ENCODE assay signal across 16 mouse cellular contexts in genomic region chr9:43358591-43359323, GRCm38 (mm10). TPM values are rescaled to one million over a fixed set of nuclear protein-coding genes. Genes with fewer than 3 reads are reported as not detected.
DNase-seq lines count a peak whose midpoint lies in the region; ATAC-seq and TF ChIP-seq lines count a peak whose summit lies in the region.
"Had no signal": no experiment of that assay in that cellular context is flagged by ENCODE, and none has a peak within 500 bp of the region (broad histone marks: within the 10 kb centered on the region; RNA-seq: fewer than 3 reads in every experiment).

No protein-coding gene starts in this region.

- no peak overlapping the region for H3K9ac ChIP-seq in forebrain, postnatal 0 days
- H3K9ac ChIP-seq in forebrain, embryonic 14.5 days (ENCODE audit: low read length): no peak overlapping the region
- no peak overlapping the region for H3K9ac ChIP-seq in neural tube, embryonic 11.5 days (ENCODE audit: low read length)
- H3K9ac ChIP-seq in kidney, embryonic 15.5 days: no peak overlapping the region
- H3K9ac ChIP-seq: embryonic facial prominence, embryonic 15.5 days; heart, embryonic 15.5 days; intestine, embryonic 15.5 days; neural tube, embryonic 12.5 days had no signal

- H3K36me3 ChIP-seq in forebrain, postnatal 0 days (ENCODE audit: insufficient read depth): no peaks in the 10 kb centered on the region
- H3K36me3 ChIP-seq in forebrain, embryonic 14.5 days (ENCODE audit: control insufficient read depth, insufficient read depth, low read length): no peaks in the 10 kb centered on the region
- no peaks in the 10 kb centered on the region for H3K36me3 ChIP-seq in neural tube, embryonic 11.5 days (ENCODE audit: control insufficient read depth, insufficient read depth, low read length)
- no peaks in the 10 kb centered on the region for H3K36me3 ChIP-seq in kidney, embryonic 15.5 days
- H3K36me3 ChIP-seq: embryonic facial prominence, embryonic 15.5 days; heart, embryonic 15.5 days; intestine, embryonic 15.5 days; neural tube, embryonic 12.5 days had no signal

- peaks cover 4% of the 10 kb centered on the region; the same call in 1 of the 2 replicates for H3K4me1 ChIP-seq in forebrain, postnatal 0 days (ENCODE audit: insufficient read depth)
- H3K4me1 ChIP-seq in forebrain, embryonic 14.5 days (ENCODE audit: control insufficient read depth, insufficient read depth, low read length): peaks cover 7% of the 10 kb centered on the region; the same call in 1 of the 2 replicates
- no peaks in the 10 kb centered on the region for H3K4me1 ChIP-seq in neural tube, embryonic 11.5 days (ENCODE audit: control insufficient read depth, insufficient read depth, low read length)
- H3K4me1 ChIP-seq in kidney, embryonic 15.5 days: peaks cover 22% of the 10 kb centered on the region
- H3K4me1 ChIP-seq: heart, embryonic 15.5 days; intestine, embryonic 15.5 days had no signal

- peak; percentile 32; the same call in 1 of the 2 replicates for ATAC-seq in forebrain, postnatal 0 days
- ATAC-seq in forebrain, embryonic 14.5 days: no peak
- no peak for ATAC-seq in neural tube, embryonic 11.5 days (ENCODE audit: insufficient read depth, low FRiP score, low TSS enrichment)
- ATAC-seq in kidney, embryonic 15.5 days (replicated peaks; ENCODE audit: low FRiP score): peak; percentile 52; the same call in 1 of the 2 replicates
- no peak for ATAC-seq in activated CD4-positive, CD25-positive, alpha-beta regulatory T cell, adult 4 months
- ATAC-seq: intestine, embryonic 15.5 days had no signal

- DNase-seq in forebrain, postnatal 0 days: no peak
- no peak for DNase-seq in forebrain, embryonic 14.5 days (ENCODE audit: low spot score)
- peak; percentile 21 for DNase-seq in neural tube, embryonic 11.5 days (ENCODE audit: low spot score)
- no peak for DNase-seq in neural tube, embryonic 10.5 days (ENCODE audit: extremely low spot score, low spot score)
- no peak for DNase-seq in lung, postnatal 25 days (ENCODE audit: low spot score)
- no peak for DNase-seq in cerebellum, postnatal 25 days
- DNase-seq: cerebellum, adult 11-12 months; right cerebral cortex, adult 18-20 months; thymus, adult 18-20 months had no signal

- 24% methylated on average over 15 of the region's 15 CpGs for WGBS in forebrain, postnatal 0 days
- 13% methylated on average over 15 of the region's 15 CpGs for WGBS in forebrain, embryonic 14.5 days
- 26% methylated on average over 15 of the region's 15 CpGs for WGBS in neural tube, embryonic 11.5 days
- WGBS in kidney, embryonic 15.5 days: 31% methylated on average over 15 of the region's 15 CpGs

- TF ChIP-seq CTCF in forebrain, postnatal 0 days (IDR thresholded peaks at IDR 0.05; ENCODE audit: low read depth): no peak

- H3K9me3 ChIP-seq in forebrain, postnatal 0 days (ENCODE audit: low read length): no peaks in the 10 kb centered on the region
- H3K9me3 ChIP-seq in forebrain, embryonic 14.5 days (replicated peaks; ENCODE audit: control insufficient read depth, low read length): no peaks in the 10 kb centered on the region
- no peaks in the 10 kb centered on the region for H3K9me3 ChIP-seq in neural tube, embryonic 11.5 days (ENCODE audit: control insufficient read depth, low read length)
- no peaks in the 10 kb centered on the region for H3K9me3 ChIP-seq in kidney, embryonic 15.5 days (replicated peaks)
- H3K9me3 ChIP-seq: embryonic facial prominence, embryonic 15.5 days; heart, embryonic 15.5 days; intestine, embryonic 15.5 days; neural tube, embryonic 12.5 days had no signal

- H3K4me2 ChIP-seq in forebrain, postnatal 0 days (ENCODE audit: low read depth): no peak overlapping the region
- no peak overlapping the region for H3K4me2 ChIP-seq in forebrain, embryonic 14.5 days (ENCODE audit: low read length)
- H3K4me2 ChIP-seq in neural tube, embryonic 11.5 days (ENCODE audit: low read depth): no peak overlapping the region
- 0 out of 2 replicates have a peak overlapping the region, but pooled peaks have one; percentile 15 for H3K4me2 ChIP-seq in kidney, embryonic 15.5 days
- H3K4me2 ChIP-seq: embryonic facial prominence, embryonic 15.5 days; heart, embryonic 15.5 days; intestine, embryonic 15.5 days; neural tube, embryonic 12.5 days had no signal

- no peak overlapping the region for H3K27ac ChIP-seq in forebrain, postnatal 0 days (ENCODE audit: low read depth, low read length)
- no peak overlapping the region for H3K27ac ChIP-seq in forebrain, embryonic 14.5 days (ENCODE audit: low read depth, low read length)
- no peak overlapping the region for H3K27ac ChIP-seq in neural tube, embryonic 11.5 days (ENCODE audit: low read depth, low read length)
- no peak overlapping the region for H3K27ac ChIP-seq in kidney, embryonic 15.5 days
- H3K27ac ChIP-seq: embryonic facial prominence, embryonic 15.5 days; heart, embryonic 15.5 days; intestine, embryonic 15.5 days; neural tube, embryonic 12.5 days had no signal

- no peak overlapping the region for H3K4me3 ChIP-seq in forebrain, postnatal 0 days (ENCODE audit: low read depth, low read length)
- no peak overlapping the region for H3K4me3 ChIP-seq in forebrain, embryonic 14.5 days (ENCODE audit: low read depth, low read length)
- no peak overlapping the region for H3K4me3 ChIP-seq in neural tube, embryonic 11.5 days (ENCODE audit: low read depth, low read length)
- H3K4me3 ChIP-seq in kidney, embryonic 15.5 days (replicated peaks): no peak overlapping the region
- H3K4me3 ChIP-seq: embryonic facial prominence, embryonic 15.5 days; heart, embryonic 15.5 days; intestine, embryonic 15.5 days; neural tube, embryonic 12.5 days had no signal

- H3K27me3 ChIP-seq in forebrain, postnatal 0 days (ENCODE audit: insufficient read depth, low read length): no peaks in the 10 kb centered on the region
- no peaks in the 10 kb centered on the region for H3K27me3 ChIP-seq in forebrain, embryonic 14.5 days (replicated peaks; ENCODE audit: control insufficient read depth, insufficient read depth, low read length)
- H3K27me3 ChIP-seq in neural tube, embryonic 11.5 days (ENCODE audit: control insufficient read depth, insufficient read depth, low read length): no peaks in the 10 kb centered on the region
- 0 out of 2 replicates have a peak, but pooled peaks cover 10% of the 10 kb centered on the region for H3K27me3 ChIP-seq in kidney, embryonic 15.5 days
- H3K27me3 ChIP-seq: embryonic facial prominence, embryonic 15.5 days; intestine, embryonic 15.5 days; neural tube, embryonic 12.5 days had no signal

RNA-seq across cellular contexts. Expression of gene Trim29, which starts 48.1 kb away (rescaled TPM):
- not detected in 2 replicates for total RNA-seq in forebrain, postnatal 0 days (2014; rRNA removed)
- 0.05 and 0.11 TPM in 2 replicates for polyA plus RNA-seq in forebrain, postnatal 0 days (2015; fragmentation: Nextera tagmentation; extraction: Ambion mirVana)
- polyA plus RNA-seq in forebrain, embryonic 14.5 days (2014; fragmentation: Nextera tagmentation; extraction: Ambion mirVana): not detected in 2 replicates
- 2.4 and 2.7 TPM in 2 replicates for polyA plus RNA-seq in neural tube, embryonic 11.5 days (2014; fragmentation: Nextera tagmentation; extraction: Ambion mirVana)
- polyA plus RNA-seq in kidney, embryonic 15.5 days (2015; fragmentation: Nextera tagmentation; extraction: Ambion mirVana): 1.3 and 1.4 TPM in 2 replicates
- not detected for polyA plus RNA-seq in activated CD4-positive, CD25-positive, alpha-beta regulatory T cell, adult 4 months (2017; shearing (Covaris generic))
- polyA plus RNA-seq: liver, embryonic 16.5 days had no signal

Comparison
In these comparisons a context has a peak if more than half of its experiments do, and no peak if none do; other contexts are left out.
1. ATAC-seq: peak in forebrain, postnatal 0 days (single experiment) and kidney, embryonic 15.5 days (single experiment); none in forebrain, embryonic 14.5 days (single experiment), neural tube, embryonic 11.5 days (single experiment) and activated CD4-positive, CD25-positive, alpha-beta regulatory T cell, adult 4 months (single experiment).